Mouse (Mus musculus): ENCODE data around the gene Armh3.

The Armh3 gene

DNA sequence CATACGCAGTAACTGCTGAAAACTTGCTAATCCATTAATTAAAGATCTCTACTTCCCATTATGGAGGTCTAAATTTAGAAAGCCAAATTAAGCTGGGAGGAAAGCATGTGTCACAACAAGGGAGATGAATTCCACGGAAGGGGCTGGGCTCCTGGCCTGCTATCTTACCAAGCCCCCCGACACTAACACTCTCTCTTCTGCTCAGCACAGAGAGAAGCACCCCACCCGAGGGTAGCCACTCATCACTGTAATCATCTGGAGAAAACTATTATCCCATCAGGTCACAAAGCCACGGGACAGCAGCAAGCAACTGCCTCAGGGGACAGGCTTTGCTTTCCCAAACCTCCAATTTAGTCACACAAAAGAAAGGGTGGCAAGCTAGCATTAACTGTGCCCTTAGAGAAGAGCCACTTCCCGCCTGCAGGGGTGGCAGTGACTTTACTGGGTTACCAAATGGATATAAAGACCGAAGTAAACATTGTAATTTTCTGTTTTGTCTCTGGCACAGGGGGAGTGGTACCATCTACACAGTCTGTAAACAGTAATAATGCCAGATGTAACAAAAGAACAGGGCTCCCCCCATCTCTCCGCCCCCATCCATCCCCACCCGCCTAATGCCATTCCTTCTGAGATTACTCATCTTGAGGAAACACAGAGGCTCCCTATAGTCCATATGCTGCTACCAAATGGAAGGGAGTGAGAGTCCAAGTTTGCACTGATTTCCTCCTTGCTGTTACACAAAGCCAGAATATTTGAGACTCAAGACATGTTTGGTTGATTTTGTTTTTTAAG lies 77.8 kb downstream of the Armh3 start:
- in situ Hi-C loops (cut with MboI, MseI) = no loop called here

DNA sequence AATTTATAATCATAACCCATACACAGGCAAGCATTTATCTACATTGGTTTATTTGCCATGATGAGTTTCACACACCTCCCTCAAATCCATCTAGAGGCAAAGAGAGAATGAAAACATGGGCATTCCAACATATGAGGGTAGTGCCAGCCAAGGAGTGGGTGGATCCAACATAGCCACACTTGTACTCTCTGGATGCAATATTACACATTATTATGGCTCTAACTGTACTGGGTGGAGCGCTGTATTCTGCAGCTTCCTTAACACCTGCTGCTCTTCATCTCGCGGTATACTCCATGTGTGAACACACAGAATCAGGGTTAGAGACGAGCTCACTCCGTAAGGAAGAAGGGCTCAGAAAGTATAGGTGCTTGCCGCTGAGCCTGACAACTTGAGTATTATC lies 79.9 kb downstream of the Armh3 start:
- in situ Hi-C loops (cut with MboI, MseI) = no loop called here

DNA sequence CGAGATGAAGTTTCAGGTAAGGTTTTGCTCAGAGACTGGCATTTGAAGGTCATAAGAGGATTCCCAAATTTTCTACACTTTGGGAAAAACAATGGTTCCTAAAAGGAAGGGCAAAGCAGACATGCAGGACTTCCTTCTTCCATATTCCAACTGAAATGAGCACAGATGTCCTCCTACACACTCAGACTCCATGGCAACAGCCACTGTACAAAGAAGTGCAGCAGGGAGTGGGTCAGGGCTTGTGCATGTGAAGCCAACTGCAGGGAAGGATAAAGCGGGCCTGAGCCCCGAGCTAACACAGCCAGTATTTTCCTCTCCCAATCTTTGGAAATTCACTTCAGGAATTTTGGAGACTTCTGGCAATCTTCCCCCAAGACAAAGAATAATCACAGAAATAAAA lies 80.4 kb downstream of the Armh3 start:
- in situ Hi-C loops (cut with MboI, MseI) = no loop called here

DNA sequence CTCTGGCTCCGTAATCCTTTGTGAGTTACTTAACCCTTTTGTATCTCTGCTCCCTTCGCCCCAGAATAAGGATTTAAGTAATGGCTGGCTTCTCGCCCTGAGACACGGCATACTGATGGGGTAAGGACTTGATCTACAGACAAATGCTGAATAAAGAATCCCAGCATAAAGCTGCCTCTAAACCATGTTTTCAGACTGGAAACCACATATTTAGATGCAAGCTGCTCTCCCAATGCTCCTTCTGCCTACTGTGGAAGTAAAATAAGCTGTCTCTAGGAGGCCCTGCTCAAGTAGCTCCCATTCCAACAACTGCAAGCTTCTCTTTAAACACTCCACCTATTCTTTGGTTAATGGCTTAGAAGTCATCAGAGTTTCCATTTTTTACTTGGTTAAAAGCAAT lies 81.8 kb downstream of the Armh3 start:
- in situ Hi-C loops (cut with MboI, MseI) = no loop called here

DNA sequence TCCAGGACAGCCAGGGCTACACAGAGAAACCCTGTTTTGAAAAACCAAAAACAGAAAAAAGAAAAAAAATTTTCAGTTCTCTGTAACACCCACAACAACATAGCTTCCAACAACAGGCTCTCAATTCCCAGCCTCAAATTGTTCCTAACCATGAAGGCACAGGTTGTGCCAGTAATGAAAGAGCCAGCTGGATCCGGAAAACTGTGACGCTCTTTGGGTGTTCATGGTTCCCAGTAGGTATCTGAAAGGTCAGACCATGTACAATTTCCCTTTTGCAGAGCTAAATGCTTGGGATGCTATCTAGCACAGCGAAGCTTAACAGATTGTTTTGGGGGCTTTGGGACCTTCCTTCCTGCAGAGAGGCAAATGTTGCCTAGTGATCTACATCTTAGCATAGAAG lies 82.3 kb downstream of the Armh3 start:
- in situ Hi-C loops (cut with MboI, MseI) = no loop called here

DNA sequence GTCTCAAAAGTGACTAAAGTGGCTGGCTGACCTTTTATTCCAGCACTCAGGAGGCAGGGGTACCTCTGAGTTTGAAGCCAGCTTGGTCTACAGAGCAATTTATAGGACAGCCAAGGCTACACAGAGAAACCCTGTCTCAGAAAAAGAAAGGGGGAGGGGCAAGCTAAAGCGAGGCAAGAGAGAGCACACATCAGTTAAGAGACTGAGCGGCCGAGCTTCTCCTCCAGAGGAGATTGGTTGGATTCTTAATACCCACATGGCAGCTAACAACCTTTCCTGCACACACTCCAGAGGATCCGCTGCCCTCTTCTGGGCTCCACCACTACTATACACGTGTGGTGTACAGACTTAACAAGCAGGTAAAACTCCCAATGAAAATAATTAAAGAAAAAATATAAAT lies 85.3 kb downstream of the Armh3 start:
- in situ Hi-C loops (cut with MboI, MseI) = no loop called here

DNA sequence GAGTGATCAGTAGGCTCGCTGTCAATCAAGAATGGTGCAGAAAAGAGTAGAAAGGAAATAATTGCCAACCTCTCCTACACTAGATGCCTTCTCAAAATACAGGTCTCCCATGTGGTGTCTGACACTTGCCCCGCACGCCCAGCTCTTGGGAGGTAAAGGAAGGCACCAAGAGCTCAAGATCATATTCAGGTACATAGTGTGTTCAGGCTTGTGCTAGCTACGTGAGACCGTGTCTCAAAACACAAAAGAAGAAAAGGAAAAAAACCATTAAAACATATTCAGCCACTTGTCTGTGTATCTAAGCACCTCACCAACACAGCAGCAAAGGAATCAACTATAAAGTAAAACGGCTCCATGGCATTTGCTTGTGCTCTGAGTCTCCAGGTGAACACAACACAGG lies 85.9 kb downstream of the Armh3 start:
- in situ Hi-C loops (cut with MboI, MseI) = no loop called here

DNA sequence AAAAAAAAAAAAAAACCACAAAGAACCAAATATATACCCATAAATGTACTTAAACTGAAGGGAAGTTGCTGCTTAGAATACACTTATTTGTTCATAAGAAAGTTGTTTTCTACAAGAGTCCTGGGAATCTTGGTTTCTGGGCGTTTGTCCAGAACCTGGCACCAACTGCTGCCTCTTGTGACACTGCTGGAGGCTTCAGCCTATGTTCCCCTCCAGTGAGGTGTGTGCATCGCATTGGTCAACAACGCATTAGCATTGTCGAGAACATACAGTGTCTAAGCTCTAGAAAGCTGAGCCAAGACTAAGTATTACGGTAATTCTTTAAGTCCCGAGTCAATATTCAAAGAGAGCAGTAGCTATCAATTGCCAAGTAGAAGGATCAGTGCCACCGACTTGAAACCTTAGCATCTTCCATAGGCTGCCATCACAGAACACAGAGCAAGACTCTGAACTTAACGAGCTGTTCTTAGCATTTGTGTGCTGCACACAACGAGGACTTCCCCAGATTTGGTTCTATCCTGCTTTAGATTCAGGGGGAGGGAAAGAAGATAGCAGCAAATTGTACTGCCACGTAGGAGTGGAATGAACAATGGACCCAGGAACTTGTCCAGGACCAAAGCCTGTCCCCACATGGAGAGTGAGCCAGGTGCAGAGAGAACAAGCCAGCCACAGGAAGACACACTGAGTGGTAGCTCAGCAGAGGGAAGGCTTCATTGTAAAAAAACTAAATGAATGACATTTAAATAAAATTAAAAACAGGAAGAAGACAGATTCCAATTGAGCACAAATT lies 86.9 kb downstream of the Armh3 start:
- in situ Hi-C loops (cut with MboI, MseI) = no loop called here

DNA sequence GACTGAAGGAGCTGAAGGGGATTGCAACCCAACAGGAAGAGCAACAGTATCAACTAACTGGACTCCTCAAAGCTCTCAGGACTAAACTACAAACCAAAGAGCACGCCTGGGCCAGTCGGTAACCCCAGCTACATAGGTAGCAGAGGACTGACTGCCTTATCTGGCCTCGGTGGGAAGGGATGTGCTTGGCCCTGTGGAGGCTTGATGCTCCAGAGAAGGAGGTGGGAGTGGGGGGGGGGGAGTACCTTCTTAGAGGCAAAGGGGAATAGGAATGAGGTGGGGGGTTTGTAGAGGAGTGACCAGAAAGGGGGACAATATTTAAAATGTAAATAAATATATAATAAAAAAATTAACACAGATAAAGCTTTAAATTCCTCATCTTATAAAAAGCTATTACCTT lies 90.0 kb downstream of the Armh3 start:
- in situ Hi-C loops (cut with MboI, MseI) = loop anchor here in 1 of 2 experiments (5.0 kb wide), 1 partner anchor 76 kb away; no protein-coding TSS in a partner anchor

DNA sequence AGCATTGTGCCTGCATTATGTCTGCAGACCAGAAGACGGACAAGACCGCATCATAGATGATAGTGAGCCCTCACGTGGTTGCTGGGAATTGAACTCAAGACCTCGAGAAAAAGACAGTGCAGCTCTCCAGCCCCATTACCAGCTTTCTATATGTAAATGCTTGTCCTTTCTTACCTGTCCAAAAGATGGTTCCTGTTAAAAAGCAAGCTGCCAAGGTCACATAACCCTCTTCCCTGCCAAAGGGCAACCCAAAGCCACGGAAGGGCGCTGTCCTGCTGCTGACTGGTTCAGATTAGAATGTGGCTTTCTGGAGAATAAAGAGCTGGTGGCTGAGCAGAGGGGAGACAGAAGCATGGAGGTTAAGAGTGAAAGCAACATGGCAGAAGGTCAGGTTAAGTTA lies 90.9 kb downstream of the Armh3 start:
- in situ Hi-C loops (cut with MboI, MseI) = loop anchor here in 1 of 2 experiments (5.0 kb wide), 1 partner anchor 75 kb away; no protein-coding TSS in a partner anchor

DNA sequence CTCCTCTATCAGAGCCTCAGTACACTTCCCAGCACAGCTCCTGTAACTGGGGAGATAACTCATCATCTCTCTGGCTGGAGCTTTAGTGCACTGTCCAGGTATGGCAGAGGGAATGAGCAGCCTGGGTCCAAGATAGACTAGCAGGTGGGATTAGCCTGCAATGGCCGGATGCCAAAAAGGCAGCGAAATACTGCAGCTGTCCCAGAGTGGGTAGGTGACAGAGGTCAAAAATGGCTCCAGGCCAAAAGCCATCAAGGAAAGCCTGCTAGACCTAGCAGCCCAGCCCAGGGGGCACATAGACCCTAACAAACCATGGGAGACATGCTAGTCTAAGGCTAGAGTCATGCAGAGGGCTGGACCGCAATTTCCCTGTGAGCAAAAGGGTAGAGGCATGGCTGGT lies 94.4 kb downstream of the Armh3 start:
- in situ Hi-C loops (cut with MboI, MseI) = no loop called here

DNA sequence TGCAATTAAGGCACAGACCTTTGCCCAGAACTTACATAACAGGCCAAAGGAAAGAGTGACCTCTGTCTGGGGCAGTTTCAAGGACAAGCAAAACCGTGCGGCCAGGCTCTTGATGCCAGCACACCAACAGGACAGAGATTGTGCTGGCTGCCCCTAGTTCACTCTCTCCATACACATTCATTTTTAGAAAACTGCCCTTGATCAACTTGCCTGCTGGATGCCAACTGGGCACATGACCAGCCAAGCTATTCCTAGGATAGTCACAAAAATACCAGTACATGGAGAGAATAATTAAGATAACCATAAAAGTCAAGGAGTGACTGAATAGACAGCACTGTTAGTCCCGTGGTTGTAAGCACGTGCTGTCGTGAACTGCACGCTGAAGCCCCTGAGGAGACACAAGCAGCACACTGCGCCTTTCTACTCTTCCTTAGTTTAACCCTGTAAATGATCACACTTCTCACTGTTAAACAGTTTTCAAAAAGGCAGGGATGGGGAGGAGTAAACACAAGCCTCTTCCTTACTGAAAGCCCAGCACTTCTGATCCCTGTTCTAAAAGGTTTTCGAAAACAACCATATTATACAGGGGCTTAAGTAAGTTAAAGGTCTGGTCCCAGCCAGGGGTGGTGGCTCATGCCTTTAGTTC lies 95.8 kb downstream of the Armh3 start:
- in situ Hi-C loops (cut with MboI, MseI) = no loop called here

DNA sequence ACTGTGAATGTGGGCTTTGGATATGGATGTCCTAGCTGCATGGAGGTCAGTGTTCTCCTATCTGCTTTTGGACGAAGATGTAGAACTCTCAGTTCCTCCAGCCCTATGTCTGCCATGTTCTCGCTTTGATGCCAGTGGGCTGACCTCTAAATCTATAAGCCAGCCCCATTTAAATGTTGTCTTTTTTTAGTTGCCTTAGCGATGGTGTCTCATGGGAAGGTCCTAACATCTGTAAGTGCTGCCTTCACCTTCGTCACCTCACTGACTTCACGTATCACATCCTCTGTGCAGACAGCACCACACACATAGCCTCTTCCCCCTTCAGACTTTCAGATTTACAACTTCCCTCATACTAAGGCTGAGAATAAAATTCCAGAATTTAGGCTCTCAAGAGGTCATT lies 97.5 kb downstream of the Armh3 start:
- in situ Hi-C loops (cut with MboI, MseI) = no loop called here

DNA sequence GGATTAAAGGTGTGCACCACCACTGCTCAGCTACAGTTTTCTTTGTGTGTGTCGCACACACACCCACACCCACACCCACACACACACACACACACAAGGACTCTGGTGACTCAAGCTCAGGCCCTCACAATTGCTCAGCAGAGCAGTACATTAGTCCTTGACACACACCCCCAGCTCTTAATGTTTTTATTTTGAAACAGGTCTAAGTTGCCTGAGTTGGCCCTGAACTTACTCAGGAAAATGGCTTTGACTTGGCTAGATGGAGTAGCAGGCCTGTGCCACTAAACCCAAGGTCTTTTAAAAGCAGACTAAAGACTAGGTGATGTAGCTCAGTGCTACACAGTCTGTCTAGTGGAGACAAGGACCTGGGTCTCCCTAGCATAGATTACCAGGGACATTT lies 102.6 kb downstream of the Armh3 start:
- in situ Hi-C loops (cut with MboI, MseI) = no loop called here

DNA sequence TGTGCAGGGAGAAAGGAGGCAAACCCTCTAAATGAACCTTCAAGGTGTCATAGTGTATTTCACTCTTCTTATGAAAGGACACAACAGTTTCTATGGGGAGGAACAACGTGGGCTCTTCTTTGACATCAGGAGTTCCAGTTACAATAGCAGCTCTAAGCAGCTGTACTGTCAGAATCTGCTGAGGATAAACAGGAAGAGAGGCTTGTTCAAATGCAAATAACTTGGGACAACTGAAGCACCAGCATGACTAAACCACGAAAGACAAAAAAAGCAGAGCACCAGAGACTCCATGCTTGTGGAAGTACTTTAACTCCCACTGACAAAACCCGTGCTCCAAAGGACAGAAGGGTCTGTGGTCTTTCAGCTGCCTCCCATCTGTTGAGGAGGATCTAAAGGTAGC lies 116.2 kb downstream of the Armh3 start:
- in situ Hi-C loops (cut with MboI, MseI) = no loop called here

DNA sequence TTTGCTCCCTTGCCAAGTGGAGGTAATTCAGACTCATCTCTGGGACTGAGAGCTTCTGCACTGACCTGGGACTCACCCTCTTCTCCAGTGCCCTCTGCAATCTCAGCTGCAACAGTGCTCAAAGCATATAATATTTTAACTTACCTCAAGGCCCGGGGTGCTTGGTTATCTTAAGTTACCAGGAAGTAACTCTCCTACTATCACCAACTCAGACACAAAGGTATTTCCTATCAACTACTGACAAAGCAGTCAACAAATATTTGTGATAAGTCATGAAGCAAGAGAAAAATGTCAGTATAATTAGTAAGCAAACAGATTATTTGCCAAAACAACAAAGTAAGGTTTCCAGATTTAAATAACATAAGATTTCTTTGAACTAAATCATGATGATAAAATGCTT lies 125.0 kb downstream of the Armh3 start:
- in situ Hi-C loops (cut with MboI, MseI) = loop anchor here in 1 of 2 experiments (10.0 kb wide), 1 partner anchor 981 kb away; no protein-coding TSS in a partner anchor

DNA sequence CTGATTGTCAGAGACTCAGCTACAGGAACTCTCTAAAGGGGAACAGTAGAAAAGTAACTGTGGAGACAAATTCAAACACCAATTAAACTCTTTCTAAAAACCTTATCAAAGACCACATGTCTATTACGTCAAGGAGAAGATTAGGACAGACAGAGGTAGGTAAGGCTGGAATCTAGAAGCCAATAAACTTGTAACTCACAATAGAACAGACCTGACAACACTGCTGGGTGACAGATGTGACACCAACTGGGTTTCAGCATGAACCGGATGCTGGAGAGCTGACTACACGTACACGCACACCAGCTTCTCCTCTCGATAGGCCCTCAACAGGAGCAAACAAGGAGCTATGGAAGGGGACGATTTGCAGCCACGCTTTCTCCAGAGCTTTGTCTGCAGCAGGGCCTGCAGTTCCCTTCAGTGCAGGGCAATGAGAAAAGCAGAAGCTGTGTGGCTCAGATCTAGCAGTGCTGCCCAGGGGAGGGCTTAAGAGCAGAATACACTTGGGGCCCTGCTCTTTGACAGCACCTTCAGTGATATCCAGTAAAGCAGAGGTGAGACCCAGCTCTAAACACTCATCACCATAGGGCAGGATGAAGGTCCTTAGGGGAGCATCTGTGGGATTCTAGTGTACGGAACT lies 142.9 kb downstream of the Armh3 start:
- in situ Hi-C loops (cut with MboI, MseI) = no loop called here

DNA sequence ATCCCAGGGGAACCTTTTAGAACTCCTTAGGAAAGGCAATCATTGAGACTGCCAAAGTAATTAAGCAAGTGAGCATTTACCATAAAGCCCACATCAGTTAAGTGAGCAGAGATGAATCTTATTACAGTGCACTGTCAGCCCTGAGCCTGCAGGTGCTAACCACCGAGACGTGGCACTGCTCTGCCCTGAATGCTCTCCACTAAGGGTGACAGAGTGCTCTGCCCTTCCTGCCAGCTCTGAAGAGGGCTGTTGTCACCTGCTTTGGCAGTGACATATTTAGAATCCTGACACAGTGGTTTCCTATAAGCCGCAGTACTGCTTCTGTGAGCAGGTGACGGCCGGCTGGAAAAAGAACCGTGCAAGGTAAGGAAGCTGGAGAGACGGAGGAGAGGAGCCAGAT lies 143.8 kb downstream of the Armh3 start:
- in situ Hi-C loops (cut with MboI, MseI) = no loop called here

DNA sequence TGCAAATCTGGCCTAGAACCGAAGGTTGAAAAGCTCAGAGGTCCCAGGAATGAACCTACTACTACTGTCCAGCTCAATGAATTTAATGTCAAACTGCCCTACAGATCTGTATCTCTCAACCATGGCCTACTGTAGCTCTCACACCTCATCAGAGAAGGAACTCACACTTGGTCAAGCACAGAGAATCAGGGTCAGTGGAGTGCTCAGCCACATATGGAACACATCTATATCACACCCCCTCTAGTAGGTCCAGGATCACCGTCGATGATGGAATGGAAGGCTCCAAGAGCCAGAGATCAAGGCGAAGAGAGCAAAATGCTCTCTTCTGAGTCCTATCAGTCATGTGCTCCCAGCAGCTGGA lies 150.6 kb downstream of the Armh3 start:
- in situ Hi-C loops (cut with MboI, MseI) = no loop called here

DNA sequence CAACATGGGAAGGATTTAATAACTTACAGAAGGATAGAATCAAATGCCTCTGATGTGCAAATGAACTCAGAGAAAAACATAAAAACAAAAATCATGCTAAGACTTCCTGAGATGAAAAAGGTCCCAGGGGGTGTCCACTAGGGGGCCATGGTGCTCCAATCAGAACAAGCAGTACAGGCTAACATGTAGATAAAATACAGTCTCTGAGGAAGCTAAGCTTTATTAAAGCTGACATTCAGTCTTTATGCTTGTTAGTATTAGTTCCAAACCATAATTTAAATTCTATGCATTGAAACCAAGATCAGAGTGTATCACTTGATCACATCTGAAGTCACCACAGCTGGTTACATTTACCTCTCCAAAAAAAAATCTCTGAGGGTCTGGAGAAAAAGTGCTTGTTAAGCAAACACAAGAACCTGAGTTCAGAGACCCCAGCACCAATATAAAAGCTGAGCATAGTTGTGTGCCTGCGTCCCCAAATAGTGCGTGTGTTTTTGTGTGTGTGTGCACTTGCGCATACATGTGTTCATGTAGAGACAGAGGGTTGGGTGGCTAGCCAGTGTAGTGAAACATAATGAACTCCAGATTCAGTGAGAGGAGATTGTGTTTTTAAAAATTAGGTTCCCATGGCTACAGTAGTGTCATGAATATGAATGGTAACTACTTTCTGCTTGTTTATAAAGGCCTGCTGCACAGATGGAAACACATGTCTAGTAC lies 151.1 kb downstream of the Armh3 start:
- in situ Hi-C loops (cut with MboI, MseI) = no loop called here

DNA sequence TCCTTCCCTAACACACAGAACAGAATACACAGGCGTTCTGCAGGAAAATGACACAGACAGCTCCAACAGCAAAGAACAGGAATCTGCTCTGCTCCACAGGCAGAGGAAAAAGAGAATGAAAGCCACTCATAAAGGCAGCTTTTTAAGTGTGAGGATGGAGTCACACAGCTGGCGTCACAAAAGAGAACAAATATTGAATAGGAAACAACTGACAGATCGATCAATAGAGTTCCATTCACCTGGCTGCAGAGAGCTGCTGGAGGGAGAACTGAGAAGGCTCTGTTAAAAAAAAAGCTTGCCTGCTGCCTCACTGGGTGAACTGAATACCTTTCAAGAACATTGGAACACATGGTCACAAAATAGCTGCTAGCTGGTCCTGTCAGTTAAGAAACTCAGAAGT lies 154.1 kb downstream of the Armh3 start:
- in situ Hi-C loops (cut with MboI, MseI) = no loop called here

Data from T-helper 17 cell (primary cell).